Mouse (Mus musculus): Measurements from ENCODE around the gene Nup93. TPM values are rescaled to one million over a fixed set of nuclear protein-coding genes. Genes with fewer than 3 reads are reported as not detected.
A peak's percentile ranks its signal among the peaks of the same experiment; 100 is the strongest.

Nup93 gene
- polyA plus RNA-seq, 1 experiment: 24.3 TPM

GRCm38 (mm10) chr8:94317249-94317648, 102.9 kb downstream of the Nup93 start:
- no peak for DNase-seq (ENCODE audit: low read depth)

GRCm38 (mm10) chr8:94317691-94318090, 103.3 kb downstream of the Nup93 start:
- DNase-seq (ENCODE audit: low read depth): no peak

- no peak for DNase-seq (ENCODE audit: low read depth)
Observed at GRCm38 (mm10) chr8:94320036-94320435, 105.7 kb downstream of the Nup93 start.

- no peak for DNase-seq (ENCODE audit: low read depth)
Observed at GRCm38 (mm10) chr8:94322083-94322482, 107.7 kb downstream of the Nup93 start.

- no peak for DNase-seq (ENCODE audit: low read depth)
Observed at GRCm38 (mm10) chr8:94323041-94323440, 108.7 kb downstream of the Nup93 start.

- no peak for DNase-seq (ENCODE audit: low read depth)
Observed at GRCm38 (mm10) chr8:94324071-94324470, 109.7 kb downstream of the Nup93 start.

GRCm38 (mm10) chr8:94326016-94326415, 111.7 kb downstream of the Nup93 start:
- peak; percentile 61 for DNase-seq (ENCODE audit: low read depth)

- DNase-seq (ENCODE audit: low read depth): no peak
Observed at GRCm38 (mm10) chr8:94328932-94329728, 114.8 kb downstream of the Nup93 start, which contains the start of gene Slc12a3. Gene Slc12a3, plus strand, starts transcription at chr8:94329201.

GRCm38 (mm10) chr8:94330733-94331132, 116.4 kb downstream of the Nup93 start:
- no peak for DNase-seq (ENCODE audit: low read depth)

- DNase-seq (ENCODE audit: low read depth): no peak
Observed at GRCm38 (mm10) chr8:94333345-94333744, 119.0 kb downstream of the Nup93 start.

- no peak for DNase-seq (ENCODE audit: low read depth)
Observed at GRCm38 (mm10) chr8:94337559-94337958, 123.2 kb downstream of the Nup93 start.

- DNase-seq (ENCODE audit: low read depth): no peak
Observed at GRCm38 (mm10) chr8:94340796-94341195, 126.4 kb downstream of the Nup93 start.

- no peak for DNase-seq (ENCODE audit: low read depth)
Observed at GRCm38 (mm10) chr8:94342691-94343090, 128.3 kb downstream of the Nup93 start.

- DNase-seq (ENCODE audit: low read depth): no peak
Observed at GRCm38 (mm10) chr8:94343290-94343689, 128.9 kb downstream of the Nup93 start.

GRCm38 (mm10) chr8:94343778-94344320, 129.5 kb downstream of the Nup93 start:
- DNase-seq (ENCODE audit: low read depth): no peak

GRCm38 (mm10) chr8:94345657-94346056, 131.3 kb downstream of the Nup93 start:
- DNase-seq (ENCODE audit: low read depth): no peak

GRCm38 (mm10) chr8:94346264-94346663, 131.9 kb downstream of the Nup93 start:
- DNase-seq (ENCODE audit: low read depth): no peak

GRCm38 (mm10) chr8:94348425-94348824, 134.1 kb downstream of the Nup93 start:
- no peak for DNase-seq (ENCODE audit: low read depth)

GRCm38 (mm10) chr8:94354069-94354531, 139.7 kb downstream of the Nup93 start:
- peak; percentile 64 for DNase-seq (ENCODE audit: low read depth)

GRCm38 (mm10) chr8:94354571-94354970, 140.2 kb downstream of the Nup93 start:
- DNase-seq (ENCODE audit: low read depth): no peak

- DNase-seq (ENCODE audit: low read depth): no peak
Observed at GRCm38 (mm10) chr8:94357220-94357619, 142.9 kb downstream of the Nup93 start.

GRCm38 (mm10) chr8:94358541-94358940, 144.2 kb downstream of the Nup93 start:
- no peak for DNase-seq (ENCODE audit: low read depth)

- no peak for DNase-seq (ENCODE audit: low read depth)
Observed at GRCm38 (mm10) chr8:94361774-94362431, 147.5 kb downstream of the Nup93 start.

Data from gonadal fat pad, adult 2 months (tissue).